In the genomic region with DNA sequence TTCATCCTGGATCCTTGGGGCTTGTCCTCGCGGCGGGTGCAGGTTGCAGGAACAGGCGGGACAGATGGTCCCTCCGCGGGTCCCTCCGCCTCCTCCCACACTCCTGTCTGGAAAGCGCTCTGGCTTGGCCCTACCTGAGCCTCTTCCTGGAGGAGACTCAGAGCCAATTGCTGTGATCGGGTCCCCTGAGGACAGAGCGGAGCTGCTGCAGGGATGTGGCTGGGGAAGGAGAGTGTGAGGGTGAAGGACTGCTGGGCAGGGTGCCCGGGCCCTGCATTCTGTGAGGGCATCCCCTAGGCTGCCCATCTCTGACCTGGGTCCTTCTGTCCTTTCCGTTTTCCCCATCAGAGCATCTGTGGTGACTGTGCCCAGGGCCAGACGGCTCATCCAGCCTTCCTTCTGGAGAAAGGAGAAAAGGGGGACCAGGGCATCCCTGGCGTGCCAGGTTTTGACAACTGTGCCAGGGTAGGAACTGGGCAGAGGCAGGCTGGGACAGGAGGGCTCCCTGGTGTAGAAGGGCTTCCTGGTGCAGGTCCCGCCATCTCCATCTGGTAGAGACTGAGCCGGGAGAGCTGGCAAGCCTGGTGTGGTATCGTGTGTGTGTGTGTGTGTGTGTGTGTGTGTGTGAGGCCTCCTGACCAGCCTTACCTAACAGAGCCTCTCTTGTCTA, we compare ENCODE assay signal across 10 mouse cellular contexts. TPM values are rescaled to one million over a fixed set of nuclear protein-coding genes. Genes with fewer than 3 reads are reported as not detected.
DNase-seq lines count a peak whose midpoint lies in the region; ATAC-seq and TF ChIP-seq lines count a peak whose summit lies in the region.
"Had no signal": no experiment of that assay in that cellular context is flagged by ENCODE, and none has a peak within 500 bp of the region (broad histone marks: within the 10 kb centered on the region; RNA-seq: fewer than 3 reads in every experiment).

No protein-coding gene starts in this region.

- H3K27ac ChIP-seq in hindbrain, embryonic 10.5 days = peak overlapping the region; percentile 56
- H3K27ac ChIP-seq in hindbrain, embryonic 11.5 days (ENCODE audit: low read depth, low read length) = no peak overlapping the region
- H3K27ac ChIP-seq in cerebellum, adult 2 months (ENCODE audit: insufficient read depth, low read length) = peak overlapping the region; percentile 39
- H3K27ac ChIP-seq in forebrain, postnatal 0 days (ENCODE audit: low read depth, low read length) = no peak overlapping the region
- H3K27ac ChIP-seq: liver, embryonic 13.5 days had no signal

- peaks cover 64% of the 10 kb centered on the region for H3K27me3 ChIP-seq in hindbrain, embryonic 10.5 days (ENCODE audit: insufficient read depth, poor library complexity, severe bottlenecking)
- no peaks in the 10 kb centered on the region for H3K27me3 ChIP-seq in hindbrain, embryonic 11.5 days (ENCODE audit: control insufficient read depth, insufficient read depth, low read length)
- peaks cover 91% of the 10 kb centered on the region for H3K27me3 ChIP-seq in E14TG2a.4 (ENCODE audit: insufficient read depth, low read length)
- H3K27me3 ChIP-seq in cerebellum, adult 2 months (ENCODE audit: control insufficient read depth, insufficient read depth, low read length) = no peaks in the 10 kb centered on the region
- H3K27me3 ChIP-seq in forebrain, postnatal 0 days (ENCODE audit: insufficient read depth, low read length) = no peaks in the 10 kb centered on the region

- H3K9me3 ChIP-seq in hindbrain, embryonic 10.5 days = no peaks in the 10 kb centered on the region
- no peaks in the 10 kb centered on the region for H3K9me3 ChIP-seq in hindbrain, embryonic 11.5 days (ENCODE audit: control insufficient read depth, low read length)
- no peaks in the 10 kb centered on the region for H3K9me3 ChIP-seq in E14TG2a.4 (ENCODE audit: low read length)
- no peaks in the 10 kb centered on the region for H3K9me3 ChIP-seq in forebrain, postnatal 0 days (ENCODE audit: low read length)
- H3K9me3 ChIP-seq: liver, embryonic 13.5 days had no signal

- no peak overlapping the region for H3K9ac ChIP-seq in hindbrain, embryonic 11.5 days (ENCODE audit: low read depth, low read length)
- H3K9ac ChIP-seq in forebrain, postnatal 0 days = no peak overlapping the region
- H3K9ac ChIP-seq: liver, embryonic 13.5 days had no signal

- peaks cover 72% of the 10 kb centered on the region for H3K4me1 ChIP-seq in hindbrain, embryonic 10.5 days (replicated peaks)
- peaks cover 2% of the 10 kb centered on the region; the same call in 1 of the 2 replicates for H3K4me1 ChIP-seq in hindbrain, embryonic 11.5 days (replicated peaks; ENCODE audit: control insufficient read depth, insufficient read depth, low read length)
- peaks cover 31% of the 10 kb centered on the region for H3K4me1 ChIP-seq in E14TG2a.4 (replicated peaks; ENCODE audit: low read depth, low read length)
- peaks cover 90% of the 10 kb centered on the region for H3K4me1 ChIP-seq in cerebellum, adult 2 months (ENCODE audit: control insufficient read depth, insufficient read depth, low read length)
- peaks cover 13% of the 10 kb centered on the region for H3K4me1 ChIP-seq in forebrain, postnatal 0 days (ENCODE audit: insufficient read depth)
- H3K4me1 ChIP-seq: liver, embryonic 13.5 days had no signal

- intact Hi-C loops in heart, postnatal 14 days (cut with DNase I) = no loop called here

- H3K36me3 ChIP-seq in hindbrain, embryonic 10.5 days = no peaks in the 10 kb centered on the region
- H3K36me3 ChIP-seq in hindbrain, embryonic 11.5 days (ENCODE audit: control insufficient read depth, insufficient read depth, low read length) = no peaks in the 10 kb centered on the region
- no peaks in the 10 kb centered on the region for H3K36me3 ChIP-seq in E14TG2a.4 (ENCODE audit: insufficient read depth, low read length)
- H3K36me3 ChIP-seq in forebrain, postnatal 0 days (ENCODE audit: insufficient read depth) = no peaks in the 10 kb centered on the region
- H3K36me3 ChIP-seq: liver, embryonic 13.5 days had no signal

- no peak for DNase-seq in hindbrain, embryonic 10.5 days (ENCODE audit: low spot score)
- DNase-seq in hindbrain, embryonic 11.5 days (ENCODE audit: low spot score) = no peak
- DNase-seq in cerebellum, adult 2 months = peak; percentile 95 to 96
- no peak for DNase-seq in forebrain, postnatal 0 days
- DNase-seq in adrenal gland, adult 18-20 months (ENCODE audit: low spot score in 2 of 2) = no peak
- no peak for DNase-seq in heart, postnatal 14 days
- no peak for DNase-seq in gastrocnemius, postnatal 4 days (ENCODE audit: low spot score in 2 of 2)
- DNase-seq: kidney, postnatal 14 days; liver, embryonic 13.5 days had no signal

- H3K4me3 ChIP-seq in hindbrain, embryonic 10.5 days = no peak overlapping the region
- H3K4me3 ChIP-seq in hindbrain, embryonic 11.5 days (ENCODE audit: low read depth, low read length) = no peak overlapping the region
- H3K4me3 ChIP-seq in E14TG2a.4 (replicated peaks; ENCODE audit: low read length) = peak overlapping the region; percentile 57
- no peak overlapping the region for H3K4me3 ChIP-seq in cerebellum, adult 2 months (replicated peaks; ENCODE audit: insufficient read depth, low read depth, low read length)
- H3K4me3 ChIP-seq in forebrain, postnatal 0 days (ENCODE audit: low read depth, low read length) = no peak overlapping the region
- H3K4me3 ChIP-seq: liver, embryonic 13.5 days had no signal

- no peak for TF ChIP-seq CTCF in E14TG2a.4 (conservative IDR thresholded peaks at IDR 0.05; ENCODE audit: low read length)
- TF ChIP-seq CTCF in cerebellum, adult 2 months (IDR thresholded peaks at IDR 0.05; ENCODE audit: borderline replicate concordance, insufficient read depth, low read depth, low read length) = no peak
- TF ChIP-seq CTCF in forebrain, postnatal 0 days (IDR thresholded peaks at IDR 0.05; ENCODE audit: low read depth) = no peak

- 66% methylated on average over 17 of the region's 17 CpGs for WGBS in hindbrain, embryonic 10.5 days
- 69% methylated on average over 17 of the region's 17 CpGs for WGBS in hindbrain, embryonic 11.5 days
- 5% methylated on average over 17 of the region's 17 CpGs for WGBS in cerebellum, adult 2 months
- 42% methylated on average over 17 of the region's 17 CpGs for WGBS in forebrain, postnatal 0 days

- no peak for ATAC-seq in hindbrain, embryonic 11.5 days (ENCODE audit: low FRiP score)
- ATAC-seq in forebrain, postnatal 0 days = peak; percentile 25

- no peak overlapping the region for H3K4me2 ChIP-seq in hindbrain, embryonic 11.5 days (replicated peaks; ENCODE audit: low read depth, low read length)
- H3K4me2 ChIP-seq in forebrain, postnatal 0 days (ENCODE audit: low read depth) = no peak overlapping the region
- H3K4me2 ChIP-seq: liver, embryonic 13.5 days had no signal

- no peak for TF ChIP-seq POLR2A in cerebellum, adult 2 months (IDR thresholded peaks at IDR 0.05; ENCODE audit: borderline replicate concordance, insufficient read depth, low read length)

RNA-seq across cellular contexts. Expression of a gene that starts 23.4 kb away (rescaled TPM):
- polyA plus RNA-seq in hindbrain, embryonic 10.5 days (2016; fragmentation: Nextera tagmentation; extraction: Ambion mirVana) = 76.3 and 83.5 TPM in 2 replicates
- polyA plus RNA-seq in hindbrain, embryonic 11.5 days (2014; fragmentation: Nextera tagmentation; extraction: Ambion mirVana) = 71.4 and 72.4 TPM in 2 replicates
- 89.3 and 90.2 TPM in 2 replicates for polyA plus RNA-seq in cerebellum, adult 2 months (2012; rRNA removed)
- 51.6 and 52.9 TPM in 2 replicates for total RNA-seq in forebrain, postnatal 0 days (2014; rRNA removed)
- 58.5 and 60.7 TPM in 2 replicates for polyA plus RNA-seq in forebrain, postnatal 0 days (2015; fragmentation: Nextera tagmentation; extraction: Ambion mirVana)
- 10 to 100 TPM; 74.1 to 79.0 TPM for total RNA-seq in adrenal gland, adult 18-20 months (2021)
- total RNA-seq in heart, postnatal 14 days (2021) = 10 to 100 TPM; 37.6 to 39.1 TPM
- total RNA-seq in gastrocnemius, postnatal 4 days (2021) = 10 to 100 TPM; 35.4 to 37.7 TPM

RNA-seq across cellular contexts. Expression of a gene that starts 31.3 kb away (rescaled TPM):
- 7.2 and 8.7 TPM in 2 replicates for polyA plus RNA-seq in hindbrain, embryonic 10.5 days (2016; fragmentation: Nextera tagmentation; extraction: Ambion mirVana)
- 5.3 and 9.9 TPM in 2 replicates for polyA plus RNA-seq in hindbrain, embryonic 11.5 days (2014; fragmentation: Nextera tagmentation; extraction: Ambion mirVana)
- 36.4 and 44.3 TPM in 2 replicates for polyA plus RNA-seq in cerebellum, adult 2 months (2012; rRNA removed)
- 21.8 and 29.7 TPM in 2 replicates for total RNA-seq in forebrain, postnatal 0 days (2014; rRNA removed)
- 6.8 and 7.5 TPM in 2 replicates for polyA plus RNA-seq in forebrain, postnatal 0 days (2015; fragmentation: Nextera tagmentation; extraction: Ambion mirVana)
- total RNA-seq in adrenal gland, adult 18-20 months (2021) = 10 to 100 TPM; 13.2 to 14.7 TPM
- total RNA-seq in heart, postnatal 14 days (2021) = 10 to 100 TPM; 13.9 to 19.7 TPM
- 100 to 1,000 TPM; 125 to 153 TPM for total RNA-seq in gastrocnemius, postnatal 4 days (2021)

Comparison
In these comparisons a context has a peak if more than half of its experiments do, and no peak if none do; other contexts are left out.
1. H3K27ac ChIP-seq: peak in hindbrain, embryonic 10.5 days (single experiment) and cerebellum, adult 2 months (single experiment); none in hindbrain, embryonic 11.5 days (single experiment) and forebrain, postnatal 0 days (single experiment).
2. DNase-seq: peak in cerebellum, adult 2 months (2 of 2); none in hindbrain, embryonic 10.5 days (single experiment), hindbrain, embryonic 11.5 days (single experiment), forebrain, postnatal 0 days (single experiment), adrenal gland, adult 18-20 months (0 of 2), heart, postnatal 14 days (0 of 2) and gastrocnemius, postnatal 4 days (0 of 2).